Mouse (Mus musculus): ENCODE measurements at regions not wholly inside any gene's neighbourhood (a gene's known extent, or its start where the extent isn't known, plus 50 kb on each side); places are given as distances from the start of the nearest gene placed in this dataset.

DNA sequence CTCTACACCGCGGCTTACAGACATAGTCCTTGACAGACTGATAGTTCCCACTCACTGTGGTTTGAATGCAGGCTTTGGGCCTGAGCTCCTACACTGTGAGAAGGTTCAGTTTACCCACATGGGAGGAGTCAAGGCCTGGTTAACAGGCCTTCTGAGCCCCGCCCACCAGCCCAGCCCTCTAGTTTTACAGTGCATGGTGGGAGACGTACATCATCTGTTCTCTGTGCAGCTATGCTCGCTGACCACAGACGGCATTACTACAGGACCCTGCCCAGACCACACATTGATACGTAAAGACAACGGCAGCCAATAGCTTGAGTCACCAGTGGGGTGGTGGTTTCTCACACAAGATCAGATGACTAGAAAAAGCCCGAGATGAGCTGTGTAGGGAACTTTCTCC is 431.0 kb downstream of the Tbc1d22a start:
- H3K4me1 ChIP-seq (replicated peaks; ENCODE audit: control insufficient read depth, insufficient read depth, low read length): no peaks in the 10 kb centered on the region
- no peak for DNase-seq
- WGBS: 88% methylated on average over 9 of the region's 9 CpGs
- no peak overlapping the region for H3K4me3 ChIP-seq (ENCODE audit: control insufficient read depth, insufficient read depth, low read length)
- H3K27ac ChIP-seq (ENCODE audit: control insufficient read depth, insufficient read depth, low read length): no peak overlapping the region
- TF ChIP-seq CTCF (IDR thresholded peaks at IDR 0.05; ENCODE audit: borderline replicate concordance, control insufficient read depth, extremely low read depth, insufficient read depth, low read length, poor library complexity): no peak
- TF ChIP-seq POLR2A (IDR thresholded peaks at IDR 0.05; ENCODE audit: control insufficient read depth, extremely low read depth, insufficient read depth, low read length, poor library complexity): no peak
- H3K27me3 ChIP-seq (ENCODE audit: control insufficient read depth, insufficient read depth, low read length): no peaks in the 10 kb centered on the region
- no peaks in the 10 kb centered on the region for H3K36me3 ChIP-seq (ENCODE audit: control insufficient read depth, insufficient read depth, low read length)

DNA sequence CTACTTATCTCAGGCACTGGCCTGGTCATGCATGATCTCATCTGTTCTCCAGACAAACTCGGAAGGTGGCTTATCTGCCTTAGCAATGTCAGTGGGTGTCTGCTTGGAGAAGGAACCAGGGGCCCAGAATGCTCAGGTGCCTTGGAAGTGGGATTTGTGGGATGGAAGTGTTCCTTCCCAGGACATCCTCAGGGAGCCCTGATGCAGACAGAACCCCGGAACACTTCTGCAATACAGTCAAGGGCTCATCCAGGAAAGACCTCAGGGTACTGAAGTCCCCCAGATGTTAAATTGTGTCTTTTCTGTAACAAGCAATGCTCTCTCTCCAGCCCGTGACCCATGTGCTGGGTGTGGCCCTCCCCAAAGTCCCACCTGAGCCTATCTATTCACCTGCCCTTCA is 433.9 kb downstream of the Tbc1d22a start:
- Histone ChIP-seq H3K36me3 (ENCODE audit: control insufficient read depth, insufficient read depth, low read length) (no peaks in the 10 kb centered on the region), H3K4me3 (ENCODE audit: control insufficient read depth, insufficient read depth, low read length) (no peak overlapping the region), H3K4me1 (replicated peaks; ENCODE audit: control insufficient read depth, insufficient read depth, low read length) (no peaks in the 10 kb centered on the region), H3K27ac (ENCODE audit: control insufficient read depth, insufficient read depth, low read length) (no peak overlapping the region), H3K27me3 (ENCODE audit: control insufficient read depth, insufficient read depth, low read length) (no peaks in the 10 kb centered on the region)
- WGBS: 90% methylated on average over 3 of the region's 3 CpGs
- no peak for DNase-seq
- no peak for TF ChIP-seq CTCF (IDR thresholded peaks at IDR 0.05; ENCODE audit: borderline replicate concordance, control insufficient read depth, extremely low read depth, insufficient read depth, low read length, poor library complexity)
- TF ChIP-seq POLR2A (IDR thresholded peaks at IDR 0.05; ENCODE audit: control insufficient read depth, extremely low read depth, insufficient read depth, low read length, poor library complexity): no peak

DNA sequence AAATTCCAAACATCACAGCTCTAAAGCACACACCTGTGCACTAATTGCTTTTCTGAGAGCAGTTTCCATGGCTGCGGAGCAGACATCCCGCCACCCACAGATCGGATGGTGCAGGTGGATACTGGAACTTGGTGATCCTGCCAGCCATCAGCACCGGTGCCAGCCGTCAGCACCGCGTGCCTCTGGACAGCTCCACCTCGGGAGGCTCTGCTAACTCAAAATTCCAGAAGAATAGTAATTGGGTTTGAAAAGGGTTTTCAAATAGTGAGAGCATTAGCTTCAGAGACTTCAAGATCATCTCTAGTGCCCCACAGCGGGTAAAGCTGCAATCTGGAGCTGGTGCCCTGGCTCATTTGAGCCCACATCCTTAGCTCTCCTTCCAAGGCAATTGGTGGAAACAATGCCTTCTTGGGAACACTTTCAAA is 458.8 kb downstream of the Tbc1d22a start:
- WGBS: 42% methylated on average over 9 of the region's 9 CpGs
- H3K4me3 ChIP-seq (ENCODE audit: control insufficient read depth, insufficient read depth, low read length): no peak overlapping the region
- DNase-seq: no peak

DNA sequence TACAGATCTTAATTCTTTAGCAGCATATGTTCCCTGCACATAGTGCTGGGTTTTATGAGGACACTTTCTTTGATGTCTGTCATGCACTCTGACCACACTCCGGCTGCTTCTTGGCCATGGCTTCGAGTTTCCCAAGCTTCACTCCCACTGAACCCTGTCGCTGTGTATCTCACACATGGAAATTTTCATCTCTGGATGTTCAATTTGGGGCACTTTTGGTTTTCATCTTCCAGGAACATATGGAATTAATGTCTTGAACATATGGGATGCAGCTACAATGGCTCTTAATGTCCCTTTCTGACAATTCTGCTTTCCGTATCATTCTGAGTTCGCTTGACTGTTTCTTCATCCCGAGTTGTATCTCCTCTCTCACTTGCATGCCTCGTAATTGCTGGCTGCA is 462.8 kb downstream of the Tbc1d22a start:
- Histone ChIP-seq H3K36me3 (ENCODE audit: control insufficient read depth, insufficient read depth, low read length) (no peaks in the 10 kb centered on the region), H3K27me3 (ENCODE audit: control insufficient read depth, insufficient read depth, low read length) (no peaks in the 10 kb centered on the region), H3K4me3 (ENCODE audit: control insufficient read depth, insufficient read depth, low read length) (no peak overlapping the region), H3K27ac (ENCODE audit: control insufficient read depth, insufficient read depth, low read length) (no peak overlapping the region), H3K4me1 (replicated peaks; ENCODE audit: control insufficient read depth, insufficient read depth, low read length) (no peaks in the 10 kb centered on the region)
- TF ChIP-seq POLR2A (IDR thresholded peaks at IDR 0.05; ENCODE audit: control insufficient read depth, extremely low read depth, insufficient read depth, low read length, poor library complexity) (no peak), CTCF (IDR thresholded peaks at IDR 0.05; ENCODE audit: borderline replicate concordance, control insufficient read depth, extremely low read depth, insufficient read depth, low read length, poor library complexity) (no peak)
- 90% methylated on average over 7 of the region's 7 CpGs for WGBS
- DNase-seq: no peak

More for the DNA sequence above, 458.8 kb downstream of the Tbc1d22a start:
- H3K4me1 ChIP-seq (replicated peaks; ENCODE audit: control insufficient read depth, insufficient read depth, low read length): no peaks in the 10 kb centered on the region
- TF ChIP-seq POLR2A (IDR thresholded peaks at IDR 0.05; ENCODE audit: control insufficient read depth, extremely low read depth, insufficient read depth, low read length, poor library complexity) (no peak), CTCF (IDR thresholded peaks at IDR 0.05; ENCODE audit: borderline replicate concordance, control insufficient read depth, extremely low read depth, insufficient read depth, low read length, poor library complexity) (no peak)
- H3K27me3 ChIP-seq (ENCODE audit: control insufficient read depth, insufficient read depth, low read length): no peaks in the 10 kb centered on the region
- H3K36me3 ChIP-seq (ENCODE audit: control insufficient read depth, insufficient read depth, low read length): no peaks in the 10 kb centered on the region
- H3K27ac ChIP-seq (ENCODE audit: control insufficient read depth, insufficient read depth, low read length): no peak overlapping the region

DNA sequence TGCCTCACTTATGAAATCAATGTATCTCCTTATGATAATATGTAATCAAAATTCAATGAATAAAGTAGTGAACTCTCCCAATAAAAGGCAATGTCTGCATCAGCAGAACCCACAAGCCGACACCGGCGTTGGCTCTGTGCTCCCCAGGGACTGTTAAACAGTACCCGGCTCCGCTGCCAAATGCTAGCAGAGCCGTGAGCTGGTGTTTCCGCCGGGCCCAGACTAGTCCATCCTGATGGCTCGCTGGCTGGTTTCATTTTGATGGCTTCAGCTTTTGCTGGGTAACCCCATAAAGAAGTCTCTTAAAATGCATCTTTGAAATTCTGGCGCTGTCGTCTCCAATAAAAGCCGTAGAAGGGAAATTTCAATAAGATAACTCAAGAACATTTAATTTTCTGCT is 468.8 kb downstream of the Tbc1d22a start:
- WGBS: 96% methylated on average over 12 of the region's 12 CpGs
- DNase-seq: no peak
- H3K4me1 ChIP-seq (replicated peaks; ENCODE audit: control insufficient read depth, insufficient read depth, low read length): no peaks in the 10 kb centered on the region
- TF ChIP-seq POLR2A (IDR thresholded peaks at IDR 0.05; ENCODE audit: control insufficient read depth, extremely low read depth, insufficient read depth, low read length, poor library complexity) (no peak), CTCF (IDR thresholded peaks at IDR 0.05; ENCODE audit: borderline replicate concordance, control insufficient read depth, extremely low read depth, insufficient read depth, low read length, poor library complexity) (no peak)
- H3K27ac ChIP-seq (ENCODE audit: control insufficient read depth, insufficient read depth, low read length): no peak overlapping the region
- no peaks in the 10 kb centered on the region for H3K36me3 ChIP-seq (ENCODE audit: control insufficient read depth, insufficient read depth, low read length)
- H3K27me3 ChIP-seq (ENCODE audit: control insufficient read depth, insufficient read depth, low read length): no peaks in the 10 kb centered on the region
- H3K4me3 ChIP-seq (ENCODE audit: control insufficient read depth, insufficient read depth, low read length): no peak overlapping the region

DNA sequence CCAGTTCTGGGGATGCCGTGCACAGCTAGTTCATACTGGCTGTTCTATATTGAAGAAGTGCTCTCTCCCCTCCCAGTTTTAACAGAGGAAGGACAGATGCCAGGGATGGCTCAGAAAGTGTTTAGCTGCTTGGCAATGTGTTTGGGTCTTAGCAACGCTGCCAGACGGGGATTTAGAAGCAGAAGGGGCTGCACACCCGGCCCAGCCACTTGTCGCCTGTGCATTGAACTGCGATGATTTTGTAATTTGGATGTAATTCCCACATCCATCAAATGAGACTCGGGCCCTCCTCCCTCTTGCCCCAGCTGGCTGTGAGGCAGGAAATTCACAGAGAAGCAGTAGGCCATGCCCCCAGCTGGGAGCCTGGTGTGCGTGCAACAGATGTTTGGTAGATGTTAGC is 475.4 kb downstream of the Tbc1d22a start:
- TF ChIP-seq POLR2A (IDR thresholded peaks at IDR 0.05; ENCODE audit: control insufficient read depth, extremely low read depth, insufficient read depth, low read length, poor library complexity): no peak
- 91% methylated on average over 8 of the region's 8 CpGs for WGBS
- Histone ChIP-seq H3K4me1 (replicated peaks; ENCODE audit: control insufficient read depth, insufficient read depth, low read length) (no peaks in the 10 kb centered on the region), H3K4me3 (ENCODE audit: control insufficient read depth, insufficient read depth, low read length) (no peak overlapping the region), H3K27ac (ENCODE audit: control insufficient read depth, insufficient read depth, low read length) (no peak overlapping the region), H3K27me3 (ENCODE audit: control insufficient read depth, insufficient read depth, low read length) (no peaks in the 10 kb centered on the region), H3K36me3 (ENCODE audit: control insufficient read depth, insufficient read depth, low read length) (no peaks in the 10 kb centered on the region)
- no peak for DNase-seq

DNA sequence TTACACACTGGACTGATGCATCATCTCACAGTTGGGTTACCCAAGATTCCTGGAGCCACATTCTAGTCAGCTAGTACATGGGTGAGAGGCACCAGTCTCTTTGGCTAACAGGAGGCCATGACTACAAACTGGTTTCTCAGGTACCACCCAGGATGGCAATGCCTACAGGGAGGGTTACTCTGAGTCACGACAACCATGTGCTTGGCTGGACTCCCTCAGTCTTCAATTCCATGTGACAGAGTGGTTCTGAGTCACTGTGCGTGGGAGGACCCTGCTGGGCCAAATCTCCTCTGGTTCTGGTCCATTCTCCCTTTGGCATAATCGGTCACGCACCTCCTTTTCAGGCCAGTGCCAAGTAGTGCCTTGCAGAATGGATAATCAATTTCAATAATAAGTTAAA is 482.5 kb downstream of the Tbc1d22a start:
- WGBS: 84% methylated on average over 4 of the region's 4 CpGs
- DNase-seq: no peak
- H3K4me3 ChIP-seq (ENCODE audit: control insufficient read depth, insufficient read depth, low read length): no peak overlapping the region

More for the DNA sequence above, 482.5 kb downstream of the Tbc1d22a start:
- H3K27me3 ChIP-seq (ENCODE audit: control insufficient read depth, insufficient read depth, low read length): no peaks in the 10 kb centered on the region
- H3K4me1 ChIP-seq (replicated peaks; ENCODE audit: control insufficient read depth, insufficient read depth, low read length): no peaks in the 10 kb centered on the region
- no peak overlapping the region for H3K27ac ChIP-seq (ENCODE audit: control insufficient read depth, insufficient read depth, low read length)
- no peaks in the 10 kb centered on the region for H3K36me3 ChIP-seq (ENCODE audit: control insufficient read depth, insufficient read depth, low read length)
- TF ChIP-seq POLR2A (IDR thresholded peaks at IDR 0.05; ENCODE audit: control insufficient read depth, extremely low read depth, insufficient read depth, low read length, poor library complexity): no peak
- no peak for TF ChIP-seq CTCF (IDR thresholded peaks at IDR 0.05; ENCODE audit: borderline replicate concordance, control insufficient read depth, extremely low read depth, insufficient read depth, low read length, poor library complexity)

Data from thymus, adult 2 months (tissue).